Mouse (Mus musculus): ENCODE results near the gene Usp33. TPM values are rescaled to one million over a fixed set of nuclear protein-coding genes. Genes with fewer than 3 reads are reported as not detected.

Gene Usp33
- total and polyA plus RNA-seq, 3 experiments: 38.3 to 54.7 (median 48.9) TPM

- Histone ChIP-seq H3K4me3 (replicated peaks in 1 of 3; ENCODE audit: low read depth in 2 of 3, low read length in 2 of 3, poor library complexity in 1 of 3) (no peak overlapping the region), H3K79me2 (replicated peaks; ENCODE audit: control insufficient read depth, extremely low read depth, insufficient read depth, poor library complexity, severe bottlenecking) (no peaks in the 10 kb centered on the region), H3K9me3 (replicated peaks; ENCODE audit: low read length) (no peaks in the 10 kb centered on the region), H3K9ac (ENCODE audit: insufficient read depth, low read depth) (no peak overlapping the region), H3K4me2 (ENCODE audit: insufficient read depth, low read depth, poor library complexity, severe bottlenecking) (no peak overlapping the region), H3K36me3 (replicated peaks in 1 of 2; ENCODE audit: control insufficient read depth in 1 of 2, insufficient read depth in 1 of 2, low read length in 1 of 2) (peaks cover 30 to 76% of the 10 kb centered on the region in 2 experiments), H3K27ac (ENCODE audit: insufficient read depth, low read depth) (no peak overlapping the region), H3K27me3 (replicated peaks) (no peaks in the 10 kb centered on the region), H3K4me1 (ENCODE audit: control insufficient read depth in 1 of 2, insufficient read depth in 2 of 2) (peaks cover 0 to 4% of the 10 kb centered on the region in 2 experiments; a peak in 3 of 4 replicates)
- TF ChIP-seq IRF4 (IDR thresholded peaks at IDR 0.05; ENCODE audit: low read depth, low read length) (peak; percentile 64; the same call in 1 of the 2 replicates), E2F4 (IDR thresholded peaks at IDR 0.05; ENCODE audit: insufficient replicate concordance, low read depth, low read length) (no peak), POLR2A (IDR thresholded peaks at IDR 0.05; ENCODE audit: low read depth, low read length) (no peak), CHD1 (IDR thresholded peaks at IDR 0.05; ENCODE audit: low read depth, low read length) (no peak), BHLHE40 (IDR thresholded peaks at IDR 0.05; ENCODE audit: low read depth, low read length) (peak; percentile 69), NELFE (IDR thresholded peaks at IDR 0.05; ENCODE audit: low read depth, low read length) (peak; percentile 97; the same call in 1 of the 2 replicates), MAX (IDR thresholded peaks at IDR 0.05; ENCODE audit: low read length) (peak; percentile 34; the same call in 1 of the 2 replicates), ELF1 (IDR thresholded peaks at IDR 0.05; ENCODE audit: low read depth, low read length) (peak; percentile 38; the same call in 1 of the 2 replicates), NRF1 (IDR thresholded peaks at IDR 0.05; ENCODE audit: low read depth, low read length) (no peak), USF1 (IDR thresholded peaks at IDR 0.05; ENCODE audit: low read depth, low read length) (no peak), ETS1 (conservative IDR thresholded peaks at IDR 0.05; ENCODE audit: low read depth, low read length) (no peak), EP300 (IDR thresholded peaks at IDR 0.05; ENCODE audit: low read length) (no peak), MAFK (IDR thresholded peaks at IDR 0.05; ENCODE audit: insufficient replicate concordance, low read length) (no peak), RCOR1 (conservative IDR thresholded peaks at IDR 0.05; ENCODE audit: low read depth, low read length) (no peak), MXI1 (IDR thresholded peaks at IDR 0.05; ENCODE audit: low read depth, low read length) (no peak), JUN (IDR thresholded peaks at IDR 0.05; ENCODE audit: insufficient read depth, low read depth, low read length) (no peak), GABPA (IDR thresholded peaks at IDR 0.05; ENCODE audit: insufficient replicate concordance, low read depth, low read length) (no peak), ZKSCAN1 (IDR thresholded peaks at IDR 0.05; ENCODE audit: borderline replicate concordance, low read depth, low read length) (no peak), UBTF (IDR thresholded peaks at IDR 0.05; ENCODE audit: low read depth, low read length) (no peak), CHD2 (IDR thresholded peaks at IDR 0.05; ENCODE audit: low read length) (no peak), KAT2A (IDR thresholded peaks at IDR 0.05; ENCODE audit: insufficient replicate concordance, low read length) (no peak), USF2 (conservative IDR thresholded peaks at IDR 0.05; ENCODE audit: low read depth, low read length) (no peak), ZMIZ1 (IDR thresholded peaks at IDR 0.05; ENCODE audit: low read depth, low read length) (no peak), SMC3 (IDR thresholded peaks at IDR 0.05; ENCODE audit: low read depth, low read length) (peak; percentile 96), HCFC1 (IDR thresholded peaks at IDR 0.05; ENCODE audit: low read depth, low read length) (peak; percentile 42), MYC (IDR thresholded peaks at IDR 0.05; ENCODE audit: low read depth, low read length) (0 out of 2 replicates have a peak, but pooled peaks have one; percentile 31), POLR2AphosphoS2 (IDR thresholded peaks at IDR 0.05; ENCODE audit: low read depth, low read length) (no peak), TCF12 (IDR thresholded peaks at IDR 0.05; ENCODE audit: low read depth, low read length) (peak; percentile 55; the same call in 1 of the 2 replicates), PAX5 (IDR thresholded peaks at IDR 0.05; ENCODE audit: low read length) (no peak), MEF2A (IDR thresholded peaks at IDR 0.05; ENCODE audit: borderline replicate concordance, low read depth, low read length) (peak; percentile 34; the same call in 1 of the 2 replicates), MAZ (IDR thresholded peaks at IDR 0.05; ENCODE audit: low read depth, low read length) (peak; percentile 82; the same call in 1 of the 2 replicates), ZNF384 (IDR thresholded peaks at IDR 0.05; ENCODE audit: low read depth, low read length) (peak; percentile 21; the same call in 1 of the 2 replicates), JUND (conservative IDR thresholded peaks at IDR 0.05; ENCODE audit: low read depth, low read length) (no peak; the same call in 1 of the 2 replicates), TBP (conservative IDR thresholded peaks at IDR 0.05; ENCODE audit: low read depth, low read length) (no peak), ZC3H11A (IDR thresholded peaks at IDR 0.05; ENCODE audit: low read depth, low read length) (peak; percentile 18; the same call in 1 of the 2 replicates), SIN3A (IDR thresholded peaks at IDR 0.05; ENCODE audit: low read length) (no peak), CTCF (conservative IDR thresholded peaks at IDR 0.05 in 1 of 2, IDR thresholded peaks at IDR 0.05 in 1 of 2; ENCODE audit: low read depth in 2 of 2, low read length in 2 of 2) (peak; percentile 82 to 100), RAD21 (IDR thresholded peaks at IDR 0.05; ENCODE audit: low read depth, low read length) (peak; percentile 71)
- DNase-seq (ENCODE audit: extremely low read depth): peak; percentile 93
- in situ Hi-C loops (cut with MboI; ENCODE audit: low pct_ligation_motif_present, low pct_unique_long_range_greater_than_20kb, low sequenced_read_pairs): loop anchor here (10.0 kb wide), 1 partner anchor 201 kb away; no protein-coding TSS in a partner anchor
- dilution Hi-C loops (cut with MboI; ENCODE audit: extremely low pct_ligation_motif_present, extremely low pct_unique_long_range_greater_than_20kb, low sequenced_read_pairs): no loop called here
Observed at GRCm38 (mm10) chr3:152315613-152316012, 30.7 kb upstream of the Usp33 start.

Data from CH12.LX (cell line).